Mouse (Mus musculus): Measurements from ENCODE around the gene Tesk2. TPM values are rescaled to one million over a fixed set of nuclear protein-coding genes. Genes with fewer than 3 reads are reported as not detected.

Tesk2 gene
- 2.0 TPM for polyA plus RNA-seq (2014; fragmentation: Illumina TruSeq; extraction: RNeasy Lipid Tissue Mini Kit (QIAGEN cat#74804); ENCODE audit: low read depth, low replicate concordance)

DNA sequence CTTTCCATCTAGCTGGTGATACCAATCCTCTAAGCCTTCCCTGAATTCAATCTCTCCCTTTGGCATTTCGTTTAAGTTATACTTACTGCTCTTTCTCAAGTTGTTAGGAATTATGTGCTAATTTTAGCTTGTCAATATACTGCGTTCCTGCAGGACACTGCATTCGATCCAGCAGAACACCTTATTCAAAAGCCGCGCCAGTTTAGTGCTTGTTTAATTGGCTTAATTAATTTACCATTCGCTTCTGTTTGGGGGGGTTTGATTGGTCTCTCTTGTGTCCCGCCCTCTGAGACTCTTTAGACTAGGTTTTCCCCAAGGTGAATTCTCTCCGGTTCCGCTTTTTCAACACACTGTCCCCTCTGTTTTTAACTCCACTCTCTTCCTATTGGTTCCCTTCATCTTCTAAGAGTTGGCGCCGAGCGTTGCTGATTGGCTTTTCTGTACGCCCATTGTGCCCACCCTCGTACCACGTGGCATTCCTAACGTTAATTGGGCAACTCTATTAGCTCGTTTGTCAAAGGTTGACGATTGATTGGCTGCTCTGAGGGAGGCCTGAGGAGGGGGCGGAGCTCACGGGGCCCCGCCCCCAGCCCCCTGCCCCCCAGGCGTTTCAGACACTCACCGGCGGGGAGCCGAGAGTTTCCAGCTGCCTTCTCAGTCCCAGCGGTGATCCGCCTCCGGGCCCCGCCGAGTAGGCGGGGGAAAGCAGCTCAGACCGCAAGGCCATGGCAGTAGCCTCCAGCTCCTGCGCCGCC is at the start of gene Tesk2:
Gene Tesk2 (plus strand): TSS at position 606 of the 755 bp plus-strand sequence.

DNA sequence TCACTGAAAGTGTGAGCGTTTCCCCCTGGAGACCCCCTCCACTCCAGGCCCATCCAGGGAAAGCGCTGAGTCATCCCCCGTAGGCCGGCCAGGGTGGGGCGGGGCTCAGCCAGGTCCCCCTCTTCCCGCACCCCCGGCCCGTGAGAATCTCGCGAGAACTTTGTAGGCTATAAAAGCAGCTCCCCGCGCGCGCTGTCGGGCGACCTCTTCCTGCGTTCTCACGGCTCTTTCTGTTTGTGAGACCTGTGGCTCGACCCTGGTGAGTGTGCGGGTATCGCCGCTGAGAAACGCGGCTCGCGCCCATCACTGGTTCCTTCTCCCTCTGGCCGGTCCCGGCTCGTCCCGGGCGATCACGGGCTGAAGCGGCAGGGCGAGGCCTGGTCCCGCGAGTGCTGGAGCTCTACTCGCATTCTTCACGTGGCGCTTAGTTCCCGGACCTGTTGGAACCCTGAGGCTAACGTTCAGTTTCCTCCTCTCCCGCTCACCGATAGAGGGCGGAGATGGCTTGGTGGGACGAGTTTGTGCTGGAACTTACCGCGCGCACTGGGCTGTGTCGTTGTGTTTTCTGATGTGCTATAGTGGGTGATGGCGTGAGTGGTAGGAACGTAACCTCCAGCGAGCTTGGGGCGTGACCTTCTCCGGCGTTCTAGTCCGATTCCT is 35.2 kb upstream of the Tesk2 start, which contains the start of gene Prdx1:
Gene Prdx1 (plus strand): TSS at position 143 of the 660 bp plus-strand sequence.

DNA sequence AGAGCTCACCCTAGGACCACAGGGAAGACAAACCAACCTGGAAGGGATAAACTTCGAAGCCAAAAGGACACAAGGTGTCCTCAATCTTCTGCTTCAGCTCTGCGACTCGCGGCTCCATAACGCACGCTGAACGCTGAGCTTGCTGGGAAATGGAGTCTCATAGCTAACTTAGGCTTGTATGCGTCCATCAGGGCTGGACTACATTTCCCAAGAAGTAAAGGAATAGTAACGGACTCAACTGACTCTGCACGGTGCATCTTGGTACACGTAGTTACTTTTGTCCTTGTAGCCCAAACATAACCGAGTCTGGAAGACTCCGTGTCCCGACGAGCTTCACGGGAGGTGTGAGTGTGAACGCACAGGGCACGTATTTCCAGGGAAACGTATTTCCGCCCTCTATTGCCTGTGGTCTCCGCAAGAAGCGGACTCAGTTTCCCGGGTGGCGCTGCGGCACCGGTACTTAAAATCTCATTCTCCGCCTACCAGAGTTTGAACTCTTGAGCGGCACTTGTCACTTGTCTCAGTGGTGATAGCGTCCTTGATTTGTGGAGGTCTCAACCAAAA is 12.5 kb upstream of the Tesk2 start, which contains the start of the genes Mmachc and Ccdc163:
Gene Mmachc (minus strand): TSS at position 206 of the 564 bp plus-strand sequence.
Gene Ccdc163 (plus strand): TSS at position 309 of the 564 bp plus-strand sequence.

GRCm38 (mm10) chr4:116807197-116808129 is 86.7 kb downstream of the Tesk2 start, which contains the start of the genes Toe1 and Mutyh:
Gene Toe1, minus strand, starts transcription at chr4:116807640.
Gene Mutyh, plus strand, starts transcription at chr4:116807723.

GRCm38 (mm10) chr4:116821694-116822016 is 100.9 kb downstream of the Tesk2 start, which contains the start of gene Hpdl:
Gene Hpdl, minus strand, starts transcription at chr4:116821707.

Other genes starting within 250 kb of the Tesk2 start
- gene Ipp, start 213.4 kb upstream of the Tesk2 start, polyA plus RNA-seq (2014; fragmentation: Illumina TruSeq; extraction: RNeasy Lipid Tissue Mini Kit (QIAGEN cat#74804); ENCODE audit: low read depth, low replicate concordance) = 11.9 TPM
- gene Tmem69, start 165.0 kb upstream of the Tesk2 start, polyA plus RNA-seq (2014; fragmentation: Illumina TruSeq; extraction: RNeasy Lipid Tissue Mini Kit (QIAGEN cat#74804); ENCODE audit: low read depth, low replicate concordance) = 39.4 TPM
- 45.6 TPM for gene Gpbp1l1, start 163.3 kb upstream of the Tesk2 start, polyA plus RNA-seq (2014; fragmentation: Illumina TruSeq; extraction: RNeasy Lipid Tissue Mini Kit (QIAGEN cat#74804); ENCODE audit: low read depth, low replicate concordance)
- 3.7 TPM for gene Ccdc17, start 124.3 kb upstream of the Tesk2 start, polyA plus RNA-seq (2014; fragmentation: Illumina TruSeq; extraction: RNeasy Lipid Tissue Mini Kit (QIAGEN cat#74804); ENCODE audit: low read depth, low replicate concordance)
- 28.0 TPM for gene Nasp, start 93.0 kb upstream of the Tesk2 start, polyA plus RNA-seq (2014; fragmentation: Illumina TruSeq; extraction: RNeasy Lipid Tissue Mini Kit (QIAGEN cat#74804); ENCODE audit: low read depth, low replicate concordance)
- gene Akr1a1, start 69.3 kb upstream of the Tesk2 start, polyA plus RNA-seq (2014; fragmentation: Illumina TruSeq; extraction: RNeasy Lipid Tissue Mini Kit (QIAGEN cat#74804); ENCODE audit: low read depth, low replicate concordance) = 265 TPM
- gene Prdx1, start 35.4 kb upstream of the Tesk2 start, polyA plus RNA-seq (2014; fragmentation: Illumina TruSeq; extraction: RNeasy Lipid Tissue Mini Kit (QIAGEN cat#74804); ENCODE audit: low read depth, low replicate concordance) = 614 TPM
- 56.3 TPM for gene Mmachc, start 12.5 kb upstream of the Tesk2 start, polyA plus RNA-seq (2014; fragmentation: Illumina TruSeq; extraction: RNeasy Lipid Tissue Mini Kit (QIAGEN cat#74804); ENCODE audit: low read depth, low replicate concordance)
- gene Ccdc163, start 12.4 kb upstream of the Tesk2 start, polyA plus RNA-seq (2014; fragmentation: Illumina TruSeq; extraction: RNeasy Lipid Tissue Mini Kit (QIAGEN cat#74804); ENCODE audit: low read depth, low replicate concordance) = 15.1 TPM
- 11.1 TPM for gene Toe1, start 86.7 kb downstream of the Tesk2 start, polyA plus RNA-seq (2014; fragmentation: Illumina TruSeq; extraction: RNeasy Lipid Tissue Mini Kit (QIAGEN cat#74804); ENCODE audit: low read depth, low replicate concordance)
- gene Mutyh, start 86.8 kb downstream of the Tesk2 start, polyA plus RNA-seq (2014; fragmentation: Illumina TruSeq; extraction: RNeasy Lipid Tissue Mini Kit (QIAGEN cat#74804); ENCODE audit: low read depth, low replicate concordance) = 2.5 TPM
- gene Hpdl, start 100.8 kb downstream of the Tesk2 start, polyA plus RNA-seq (2014; fragmentation: Illumina TruSeq; extraction: RNeasy Lipid Tissue Mini Kit (QIAGEN cat#74804); ENCODE audit: low read depth, low replicate concordance) = 3.7 TPM
- 0.94 TPM for gene Zswim5, start 156.4 kb downstream of the Tesk2 start, polyA plus RNA-seq (2014; fragmentation: Illumina TruSeq; extraction: RNeasy Lipid Tissue Mini Kit (QIAGEN cat#74804); ENCODE audit: low read depth, low replicate concordance)